Mouse (Mus musculus) embryonic fibroblast, embryonic 13.5 days (primary cell): ENCODE measurements around the gene Tmem200a. TPM values are rescaled to one million over a fixed set of nuclear protein-coding genes. Genes with fewer than 3 reads are reported as not detected.
"Not testable (repeated sequence)": the region's sequence is repeated elsewhere in the genome, so short reads cannot be mapped to it uniquely, and the experiment has no call there.

ENCODE experiments used
- H3K27ac ChIP-seq: 2 replicates; pipeline ENCODE4 v1.5.1; 2012; ENCODE audit warnings: low read length, control low read depth, inconsistent platforms; ENCODE audit not compliant: insufficient read depth
- H3K4me1 ChIP-seq: 2 replicates; pipeline ENCODE4 v1.6.1; 2011; ENCODE audit warnings: low read length; ENCODE audit not compliant: control insufficient read depth, insufficient read depth
- H3K4me3 ChIP-seq: 2 replicates; pipeline ENCODE4 v1.5.1; 2011; ENCODE audit warnings: mild to moderate bottlenecking, control low read depth, low read length; ENCODE audit not compliant: insufficient read depth
- CTCF ChIP-seq: IDR thresholded peaks from 2 replicates; pipeline ENCODE4 v1.5.1; 2011; ENCODE audit warnings: mild to moderate bottlenecking, control low read depth, low read length, moderate library complexity, borderline replicate concordance; ENCODE audit not compliant: insufficient read depth
- POLR2A ChIP-seq: IDR thresholded peaks from 2 replicates; pipeline ENCODE4 v1.6.1; 2011; ENCODE audit warnings: low read depth, mild to moderate bottlenecking, control low read depth, low read length, moderate library complexity
- polyA plus RNA-seq: library from polyadenylated mRNA; stranded (reverse); fragments of >200 nt; gene quantifications from 2 replicates; pipeline ENCODE4 v1.2.4, GENCODE M21; 2011; ENCODE audit warnings: low read depth; ENCODE audit not compliant: missing spikeins, insufficient read length

Tmem200a gene
- polyA plus RNA-seq, 1 experiment: 9.8 TPM

GRCm38 (mm10) chr10:25929401-25930150 lies 149.3 kb downstream of the Tmem200a start:
- TF ChIP-seq CTCF (no peak), POLR2A (no peak)
- H3K4me1 ChIP-seq: peaks cover 2% of the 10 kb centered on the region; the same call in 1 of the 2 replicates
- no peak overlapping the region for H3K4me3 ChIP-seq
- no peak overlapping the region for H3K27ac ChIP-seq

GRCm38 (mm10) chr10:25928861-25929368 lies 149.9 kb downstream of the Tmem200a start:
- TF ChIP-seq POLR2A (no peak), CTCF (no peak)
- no peak overlapping the region for H3K4me3 ChIP-seq

GRCm38 (mm10) chr10:25928448-25928786 lies 150.4 kb downstream of the Tmem200a start:
- Histone ChIP-seq H3K4me1 (peaks cover 2% of the 10 kb centered on the region; the same call in 1 of the 2 replicates), H3K4me3 (no peak overlapping the region), H3K27ac (no peak overlapping the region)
- TF ChIP-seq CTCF: no peak
- TF ChIP-seq POLR2A: no peak

More at GRCm38 (mm10) chr10:25928861-25929368, 149.9 kb downstream of the Tmem200a start:
- no peak overlapping the region for H3K27ac ChIP-seq
- H3K4me1 ChIP-seq: peaks cover 2% of the 10 kb centered on the region; the same call in 1 of the 2 replicates

- Histone ChIP-seq H3K4me1 (peaks cover 2% of the 10 kb centered on the region; the same call in 1 of the 2 replicates), H3K4me3 (no peak overlapping the region), H3K27ac (no peak overlapping the region)
- TF ChIP-seq POLR2A (no peak), CTCF (no peak)
These were observed 151.1 kb downstream of the Tmem200a start for GRCm38 (mm10) chr10:25927553-25928447.

- TF ChIP-seq CTCF (no peak), POLR2A (no peak)
- peaks cover 2% of the 10 kb centered on the region; the same call in 1 of the 2 replicates for H3K4me1 ChIP-seq
These were observed 158.1 kb downstream of the Tmem200a start for GRCm38 (mm10) chr10:25920640-25921278.

GRCm38 (mm10) chr10:25918103-25918502 lies 160.7 kb downstream of the Tmem200a start:
- Histone ChIP-seq H3K27ac (no peak overlapping the region), H3K4me1 (peaks cover 2% of the 10 kb centered on the region; the same call in 1 of the 2 replicates)
- TF ChIP-seq POLR2A: no peak

More at GRCm38 (mm10) chr10:25920640-25921278, 158.1 kb downstream of the Tmem200a start:
- H3K27ac ChIP-seq: no peak overlapping the region
- H3K4me3 ChIP-seq: no peak overlapping the region

GRCm38 (mm10) chr10:25910270-25910669 lies 168.6 kb downstream of the Tmem200a start:
- no peak overlapping the region for H3K4me3 ChIP-seq
- H3K4me1 ChIP-seq: no peaks in the 10 kb centered on the region
- no peak for TF ChIP-seq POLR2A
- no peak for TF ChIP-seq CTCF
- H3K27ac ChIP-seq: no peak overlapping the region

More at GRCm38 (mm10) chr10:25918103-25918502, 160.7 kb downstream of the Tmem200a start:
- no peak overlapping the region for H3K4me3 ChIP-seq

GRCm38 (mm10) chr10:25908027-25909012 lies 170.5 kb downstream of the Tmem200a start:
- H3K27ac ChIP-seq: no peak overlapping the region
- no peak overlapping the region for H3K4me3 ChIP-seq
- no peaks in the 10 kb centered on the region for H3K4me1 ChIP-seq
- TF ChIP-seq CTCF (no peak), POLR2A (no peak)

- H3K27ac ChIP-seq, H3K4me1 ChIP-seq, H3K4me3 ChIP-seq: not testable (repeated sequence)
These were observed 184.7 kb downstream of the Tmem200a start for GRCm38 (mm10) chr10:25894126-25894525.
